Mouse (Mus musculus): Measurements from ENCODE around the gene Cgrrf1.

- no peak for TF ChIP-seq CTCF (IDR thresholded peaks at IDR 0.05; ENCODE audit: low read depth)
- no peak for TF ChIP-seq EP300 (optimal IDR thresholded peaks at IDR 0.05)
These were observed 13.2 kb upstream of the Cgrrf1 start for GRCm38 (mm10) chr14:46818743-46819142.
